Mouse (Mus musculus) fibroblast of lung, adult 2 months (primary cell): ENCODE measurements around the gene Csrp1.

Experiments
- DNase-seq: peaks from one replicate; pipeline ENCODE4 v3.0.0-alpha.2; 2011; ENCODE audit warnings: low read depth

Csrp1 gene

DNA sequence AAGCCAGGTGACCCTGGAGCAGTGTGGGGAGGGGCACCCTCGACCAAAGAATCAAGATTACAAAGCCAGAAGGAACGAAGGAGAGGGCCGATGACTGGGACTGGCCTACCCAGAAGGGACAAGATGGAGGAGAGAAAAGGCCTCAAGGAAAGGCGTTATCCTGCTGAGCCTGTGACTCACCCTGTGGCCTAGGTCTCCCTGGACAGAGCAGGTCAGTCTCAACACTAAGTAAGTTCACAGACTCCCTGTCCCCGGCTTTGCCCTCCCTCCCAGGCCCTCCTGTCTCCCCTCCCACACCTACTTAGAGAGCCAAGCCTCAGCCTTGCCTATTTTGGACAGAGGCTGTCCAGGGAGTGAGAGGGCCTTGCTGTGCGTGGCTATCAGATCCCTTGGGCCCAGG lies at the start of gene Csrp1:
TSS of gene Csrp1 (plus strand) at position 79 of the 400 bp plus-strand sequence.
- no peak for DNase-seq

DNA sequence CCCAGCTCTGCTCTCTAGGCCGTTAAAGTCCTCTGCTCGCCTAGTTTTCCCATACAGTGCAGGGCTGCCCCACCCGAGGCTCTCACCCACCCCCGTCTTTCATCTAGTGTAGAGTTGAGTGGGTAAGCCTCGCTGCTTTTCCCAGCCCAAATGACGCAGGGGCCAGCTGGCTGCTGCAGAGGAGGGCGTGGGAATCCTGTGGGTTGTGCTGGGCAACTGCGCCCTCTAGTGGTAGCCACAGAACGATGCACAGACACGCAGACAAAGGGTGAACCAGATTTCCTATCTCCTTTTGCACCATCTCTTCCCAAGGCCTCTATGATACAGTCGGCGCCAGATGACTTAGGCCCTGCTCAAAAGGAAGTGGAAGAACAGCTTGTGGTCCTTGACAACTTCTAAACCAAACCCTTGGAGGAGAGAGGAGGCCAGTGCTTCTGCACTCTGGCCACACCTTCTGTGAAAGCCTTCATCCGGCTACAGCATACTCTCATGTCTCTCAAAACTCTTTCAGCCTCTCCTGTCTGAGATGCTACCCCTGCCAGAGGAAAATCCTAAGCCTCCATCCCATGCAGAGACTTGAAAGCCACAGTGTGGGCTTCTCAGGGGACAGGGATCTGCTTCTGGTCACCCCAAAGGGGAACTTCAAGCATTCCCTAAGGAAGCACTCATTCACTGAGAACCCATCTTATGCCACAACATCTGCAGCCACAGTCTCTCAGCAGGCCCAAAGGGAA lies 49.3 kb upstream of the Csrp1 start:
- peak; percentile 83 for DNase-seq

GRCm38 (mm10) chr1:135671406-135671805 lies 48.5 kb upstream of the Csrp1 start:
- no peak for DNase-seq

DNA sequence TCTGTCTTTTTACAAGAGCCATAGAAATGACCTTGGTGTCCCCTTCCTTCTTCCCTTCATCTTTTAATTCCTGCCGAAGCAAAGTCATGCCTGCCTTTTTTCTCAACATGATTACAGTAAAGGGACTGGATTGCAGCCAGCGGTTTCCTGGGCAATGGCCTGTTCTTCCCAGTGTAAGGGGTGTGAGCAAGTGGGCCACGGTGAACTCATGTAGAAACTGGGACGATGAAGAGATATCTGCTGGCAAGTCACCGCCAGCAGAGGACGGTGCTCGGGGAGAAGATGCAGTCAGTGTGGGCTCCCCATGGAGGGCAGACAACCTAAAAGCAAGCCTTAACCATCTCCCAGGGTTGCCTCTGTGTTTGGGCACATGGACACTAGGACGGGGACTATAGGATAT lies 47.9 kb upstream of the Csrp1 start:
- no peak for DNase-seq

DNA sequence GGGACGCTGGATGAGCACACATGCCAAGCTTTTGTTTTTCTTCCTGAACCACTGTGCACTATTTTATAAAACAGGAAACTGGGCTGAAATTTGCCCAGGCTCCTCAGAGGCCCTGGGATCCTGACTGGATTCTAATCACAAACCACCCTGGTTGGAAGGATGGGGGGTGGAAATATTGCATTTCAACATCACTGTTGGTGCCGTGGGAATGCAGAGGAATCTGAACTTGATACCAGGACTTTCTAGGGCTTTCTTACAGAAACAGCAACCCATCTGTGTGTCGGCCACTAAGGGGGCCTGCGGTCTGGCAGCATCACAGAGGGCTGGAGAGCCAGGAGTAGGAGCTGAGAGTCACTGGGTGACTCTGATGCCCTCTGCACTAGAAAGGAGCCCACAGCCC lies 47.5 kb upstream of the Csrp1 start:
- no peak for DNase-seq

DNA sequence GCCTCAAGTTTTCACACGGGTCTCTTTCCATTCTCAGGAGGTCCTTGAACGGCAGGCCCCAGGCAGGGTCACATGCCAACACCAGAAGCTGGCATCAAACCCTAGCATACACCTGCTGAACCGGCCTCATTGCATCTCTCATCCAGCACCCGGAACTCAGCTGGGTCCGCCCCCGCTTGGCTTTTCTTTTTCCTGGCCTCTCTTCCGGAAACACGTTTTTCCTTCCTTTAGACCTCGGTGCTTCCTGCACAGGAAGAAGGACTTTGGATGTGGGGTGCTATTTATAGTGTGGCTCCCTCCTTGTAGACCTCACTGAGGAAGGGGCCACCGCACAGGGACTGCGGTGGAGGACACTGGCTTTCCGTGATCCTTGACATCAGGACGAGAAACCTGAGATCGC lies 46.4 kb upstream of the Csrp1 start:
- DNase-seq = no peak

GRCm38 (mm10) chr1:135675449-135676129 lies 44.3 kb upstream of the Csrp1 start:
- no peak for DNase-seq

GRCm38 (mm10) chr1:135676247-135676646 lies 43.6 kb upstream of the Csrp1 start:
- no peak for DNase-seq

- no peak for DNase-seq
These were observed 42.8 kb upstream of the Csrp1 start for GRCm38 (mm10) chr1:135676938-135677682.

- DNase-seq = no peak
These were observed 41.7 kb upstream of the Csrp1 start for GRCm38 (mm10) chr1:135678145-135678544.

- no peak for DNase-seq
These were observed 39.1 kb upstream of the Csrp1 start for GRCm38 (mm10) chr1:135680716-135681115.

GRCm38 (mm10) chr1:135681122-135681521 lies 38.7 kb upstream of the Csrp1 start:
- DNase-seq = no peak

GRCm38 (mm10) chr1:135684895-135685294 lies 35.0 kb upstream of the Csrp1 start:
- DNase-seq = no peak

GRCm38 (mm10) chr1:135685316-135685715 lies 34.5 kb upstream of the Csrp1 start:
- DNase-seq = no peak

DNA sequence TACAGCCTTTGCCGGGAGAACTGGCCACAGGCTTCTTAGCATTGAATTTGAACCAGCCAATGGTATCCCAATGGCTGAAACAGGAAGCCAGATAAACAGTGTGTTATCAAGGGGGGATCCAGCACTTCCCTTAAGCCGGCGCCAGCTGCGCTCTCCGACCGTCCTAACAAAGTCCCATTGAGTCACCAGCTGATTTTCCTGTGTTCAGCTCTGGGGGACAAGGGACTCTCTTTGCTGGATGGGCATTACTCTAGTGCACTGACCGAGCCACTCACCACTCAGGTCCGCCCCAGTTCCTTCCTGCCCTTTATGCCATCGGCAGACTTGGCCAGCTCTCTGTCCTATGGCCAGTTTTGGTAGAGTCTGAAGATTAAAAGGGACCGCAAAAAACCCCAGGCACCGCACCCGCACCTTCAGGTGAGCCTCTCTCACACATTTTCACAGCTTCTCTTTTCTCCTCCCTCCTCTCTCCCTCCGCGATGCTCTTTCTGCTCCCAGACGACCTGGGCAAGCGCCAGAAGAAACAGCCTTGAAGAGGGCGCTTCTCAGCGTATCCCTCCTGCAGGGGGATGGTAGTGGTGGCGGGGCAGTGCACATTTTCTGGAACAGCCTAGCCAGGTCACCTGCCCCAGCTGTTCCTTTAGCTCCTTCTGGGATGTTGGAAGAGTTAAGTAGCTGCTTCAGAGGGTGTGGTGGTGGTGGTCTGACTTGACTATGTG lies 32.9 kb upstream of the Csrp1 start:
- no peak for DNase-seq

GRCm38 (mm10) chr1:135687771-135688492 lies 31.9 kb upstream of the Csrp1 start:
- DNase-seq = no peak

- no peak for DNase-seq
These were observed 31.2 kb upstream of the Csrp1 start for GRCm38 (mm10) chr1:135688686-135689085.

DNA sequence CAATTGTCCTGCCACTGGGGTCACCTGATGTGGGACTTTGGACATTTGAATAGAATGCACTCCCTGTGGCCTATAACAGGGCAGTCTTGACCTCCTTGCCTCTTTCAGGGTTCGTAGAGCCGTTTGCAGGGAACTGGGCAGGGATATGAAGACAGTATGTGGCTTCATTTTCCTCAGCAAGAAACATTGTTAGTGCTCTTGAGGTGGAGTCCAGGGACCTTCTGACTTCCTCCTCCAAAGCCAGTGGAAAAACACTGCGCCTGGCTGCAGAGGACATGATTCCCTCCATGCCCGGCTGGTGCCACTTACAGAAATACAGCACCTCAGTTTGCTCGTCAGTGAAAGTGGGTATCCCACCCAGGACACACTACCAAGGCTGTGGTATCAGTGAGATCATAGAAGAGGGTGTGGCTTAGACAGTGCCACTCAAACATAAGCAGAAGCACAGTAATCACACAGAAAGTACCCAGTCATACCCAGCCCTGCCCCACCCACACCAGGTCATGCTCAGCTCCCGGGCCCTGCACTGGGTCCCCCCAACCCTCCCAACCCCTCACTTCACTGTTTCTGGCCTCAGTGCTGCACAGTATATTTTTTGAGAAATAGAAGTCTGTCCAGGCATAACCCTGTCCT lies 29.0 kb upstream of the Csrp1 start:
- DNase-seq = no peak

- DNase-seq = no peak
These were observed 28.4 kb upstream of the Csrp1 start for GRCm38 (mm10) chr1:135691417-135691815.

GRCm38 (mm10) chr1:135694181-135694580 lies 25.7 kb upstream of the Csrp1 start:
- no peak for DNase-seq

GRCm38 (mm10) chr1:135697462-135697861 lies 22.4 kb upstream of the Csrp1 start:
- DNase-seq = no peak
